Mouse (Mus musculus): Measurements from ENCODE around the gene Ap1s3.

Gene Ap1s3

DNA sequence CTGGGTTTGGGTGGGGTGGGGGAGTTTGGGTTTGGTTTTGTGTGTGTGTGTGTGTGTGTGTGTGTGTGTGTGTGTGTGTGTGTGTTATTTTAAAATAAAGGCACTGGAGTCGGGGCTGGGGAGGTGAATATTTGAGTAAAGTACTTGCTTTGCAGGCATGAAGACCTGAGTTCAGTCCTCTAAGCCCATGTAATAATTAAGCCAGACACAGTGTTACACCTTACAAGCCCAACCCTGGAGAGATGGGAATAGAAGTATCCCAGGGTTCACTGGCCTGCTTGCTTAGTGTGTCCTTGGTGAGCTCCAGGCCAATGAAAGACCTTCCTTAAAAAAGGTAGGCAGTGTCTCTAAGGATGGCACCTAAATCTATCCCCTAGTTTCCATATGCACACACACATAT lies 80.7 kb downstream of the Ap1s3 start:
- DNase-seq (ENCODE audit: low spot score): no peak

DNA sequence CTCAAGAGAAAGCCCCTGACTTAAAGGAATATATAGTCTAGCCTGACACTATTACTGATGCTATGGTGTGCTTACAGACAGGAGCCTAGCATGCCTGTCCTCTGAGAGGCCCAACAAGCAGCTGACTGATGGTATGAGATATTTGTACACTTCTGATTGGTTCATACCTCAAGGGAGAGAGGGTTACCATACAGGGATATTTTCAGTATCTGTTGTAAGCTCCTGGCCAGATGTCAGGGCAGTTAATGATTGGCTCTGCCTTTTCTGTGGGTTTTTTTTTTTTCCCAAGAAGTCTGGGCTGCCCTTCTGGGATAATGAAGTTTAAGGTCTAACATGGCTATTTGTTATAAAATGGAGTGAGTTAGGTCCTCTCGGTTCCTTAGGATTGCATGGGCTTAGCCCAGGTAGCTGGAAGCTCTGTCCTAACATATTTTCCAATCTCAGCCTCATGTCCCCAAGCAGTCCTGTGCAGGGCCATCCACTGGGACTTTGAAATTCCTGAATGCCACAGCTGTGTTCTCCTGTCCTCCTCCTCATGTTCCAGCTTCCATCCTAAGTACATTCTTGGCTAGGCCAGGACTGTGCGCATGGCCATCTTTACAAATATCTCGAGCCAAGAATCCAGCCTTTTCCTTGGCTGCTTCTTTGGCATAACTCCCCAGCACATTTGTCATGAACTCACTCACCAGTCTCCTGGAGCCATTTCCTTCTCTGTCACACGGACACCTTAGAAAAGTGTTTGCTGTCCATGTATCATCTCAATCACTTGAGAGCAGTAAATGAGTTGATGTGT lies 81.6 kb downstream of the Ap1s3 start:
- no peak for DNase-seq (ENCODE audit: low spot score)

- no peak for DNase-seq (ENCODE audit: low spot score)
These were observed 82.3 kb downstream of the Ap1s3 start for GRCm38 (mm10) chr1:79589424-79589823.

DNA sequence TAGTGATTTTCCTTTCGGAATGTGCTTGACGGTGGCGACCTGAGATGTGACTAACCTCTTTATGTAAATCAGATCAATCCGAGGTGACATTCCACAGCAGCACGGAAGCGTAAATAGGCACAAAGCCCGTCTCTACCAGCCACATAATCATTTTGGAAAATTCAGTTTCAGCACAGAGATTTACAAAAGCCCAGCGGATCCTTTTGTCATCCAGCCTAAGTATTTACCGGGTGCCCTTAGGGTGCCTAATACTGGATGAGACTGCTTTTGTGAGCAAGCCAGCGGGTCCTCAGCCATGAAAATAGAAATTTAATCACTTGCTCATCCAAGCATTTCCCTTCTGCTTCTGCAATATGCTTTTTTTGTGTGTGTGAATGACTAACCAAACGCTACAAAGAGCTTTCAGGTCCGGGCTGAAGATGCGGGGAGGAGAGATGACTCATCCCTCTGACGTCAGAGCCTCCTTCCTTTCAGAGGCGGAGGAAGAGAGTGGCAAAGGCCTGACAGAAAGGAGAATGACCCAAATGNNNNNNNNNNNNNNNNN lies 90.6 kb downstream of the Ap1s3 start:
- DNase-seq (ENCODE audit: low spot score): peak; percentile 66

GRCm38 (mm10) chr1:79577357-79577756 lies 94.4 kb downstream of the Ap1s3 start:
- DNase-seq (ENCODE audit: low spot score): no peak

DNA sequence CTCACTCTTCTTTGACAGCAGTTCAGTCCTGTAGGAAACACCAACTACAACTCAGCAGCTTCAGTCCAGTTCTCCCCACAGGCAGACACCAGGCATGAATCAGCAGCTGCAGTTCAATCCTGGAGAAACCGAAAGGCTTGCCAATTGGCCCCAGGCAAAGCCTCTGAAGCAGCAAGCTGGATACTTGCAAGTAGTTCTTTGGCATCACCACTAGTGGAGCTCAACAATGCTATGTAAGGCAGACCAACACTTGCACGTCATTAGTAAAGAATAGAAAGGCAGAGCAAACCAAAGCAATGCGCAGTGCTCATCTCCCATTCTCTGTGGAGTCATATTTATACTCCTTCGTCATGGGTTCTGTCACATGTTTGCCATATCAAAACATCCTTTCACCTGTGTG lies 99.9 kb downstream of the Ap1s3 start:
- no peak for DNase-seq (ENCODE audit: low spot score)

- no peak for DNase-seq (ENCODE audit: low spot score)
These were observed 100.6 kb downstream of the Ap1s3 start for GRCm38 (mm10) chr1:79571126-79571525.

DNA sequence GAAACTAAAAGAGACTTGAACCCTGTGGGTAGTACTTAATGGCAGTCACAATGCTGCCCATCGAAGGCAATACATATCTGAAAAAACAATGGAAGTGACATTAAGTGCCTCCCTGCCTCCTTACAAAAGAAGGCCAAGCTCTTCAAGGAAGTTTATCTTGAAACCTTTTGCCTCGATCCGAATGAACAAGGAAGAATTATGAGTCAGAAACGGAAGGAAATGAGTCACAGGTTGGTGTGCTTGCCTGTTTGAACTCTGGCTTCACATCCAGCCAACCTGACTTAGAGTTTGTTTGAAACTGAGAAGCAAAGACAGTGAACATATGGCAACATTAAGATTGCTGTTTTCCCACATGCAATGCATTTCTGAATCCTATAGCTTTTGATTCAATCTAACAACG lies 110.6 kb downstream of the Ap1s3 start:
- DNase-seq (ENCODE audit: low spot score): no peak

Data from layer of hippocampus, adult 11-12 months (tissue).